Mouse (Mus musculus): Measurements from ENCODE around the gene Gm49388.
A peak's percentile ranks its signal among the peaks of the same experiment; 100 is the strongest.
"Not testable (repeated sequence)": the region's sequence is repeated elsewhere in the genome, so short reads cannot be mapped to it uniquely, and the experiment has no call there.

Gm49388 gene

GRCm38 (mm10) chr7:127802313-127802712, 16.9 kb downstream of the Gm49388 start:
- DNase-seq (ENCODE audit: low spot score in 2 of 2), result no peak

GRCm38 (mm10) chr7:127808821-127809220, 23.4 kb downstream of the Gm49388 start:
- DNase-seq (ENCODE audit: low spot score in 2 of 2), result no peak

- DNase-seq (ENCODE audit: low spot score in 2 of 2), result no peak
Observed at GRCm38 (mm10) chr7:127809846-127810245, 24.4 kb downstream of the Gm49388 start.

- no peak for DNase-seq (ENCODE audit: low spot score in 2 of 2)
Observed at GRCm38 (mm10) chr7:127810650-127811049, 25.2 kb downstream of the Gm49388 start.

GRCm38 (mm10) chr7:127811240-127811639, 25.8 kb downstream of the Gm49388 start:
- no peak for DNase-seq (ENCODE audit: low spot score in 2 of 2)

GRCm38 (mm10) chr7:127812292-127812691, 26.9 kb downstream of the Gm49388 start:
- no peak for DNase-seq (ENCODE audit: low spot score in 2 of 2)

- no peak for DNase-seq (ENCODE audit: low spot score in 2 of 2)
Observed at GRCm38 (mm10) chr7:127813821-127814220, 28.4 kb downstream of the Gm49388 start.

GRCm38 (mm10) chr7:127814241-127814921, 29.0 kb downstream of the Gm49388 start:
- DNase-seq (ENCODE audit: low spot score in 2 of 2), result peak in 1 of 2 experiments; percentile 56

GRCm38 (mm10) chr7:127815116-127815665, 29.8 kb downstream of the Gm49388 start:
- no peak for DNase-seq (ENCODE audit: low spot score in 2 of 2)

- no peak for DNase-seq (ENCODE audit: low spot score in 2 of 2)
Observed at GRCm38 (mm10) chr7:127815954-127816821, 30.8 kb downstream of the Gm49388 start.

GRCm38 (mm10) chr7:127817053-127817452, 31.6 kb downstream of the Gm49388 start:
- no peak for DNase-seq (ENCODE audit: low spot score in 2 of 2)

GRCm38 (mm10) chr7:127817776-127818175, 32.4 kb downstream of the Gm49388 start:
- DNase-seq (ENCODE audit: low spot score in 2 of 2), result no peak

- DNase-seq (ENCODE audit: low spot score in 2 of 2), result no peak
Observed at GRCm38 (mm10) chr7:127820836-127821509, 35.6 kb downstream of the Gm49388 start.

- no peak for DNase-seq (ENCODE audit: low spot score in 2 of 2)
Observed at GRCm38 (mm10) chr7:127822494-127822893, 37.1 kb downstream of the Gm49388 start.

GRCm38 (mm10) chr7:127823236-127824171, 38.1 kb downstream of the Gm49388 start:
- no peak for DNase-seq (ENCODE audit: low spot score in 2 of 2)

GRCm38 (mm10) chr7:127824176-127824871, 38.9 kb downstream of the Gm49388 start, which contains the start of the genes Stx4a and Stx1b:
Gene Stx4a (plus strand): TSS chr7:127824294.
Gene Stx1b (minus strand): TSS chr7:127824549.
- DNase-seq (ENCODE audit: low spot score in 2 of 2), result peak; percentile 56 to 74

- DNase-seq (ENCODE audit: low spot score in 2 of 2), result no peak
Observed at GRCm38 (mm10) chr7:127835550-127835949, 50.1 kb downstream of the Gm49388 start.

GRCm38 (mm10) chr7:127837473-127837872, 52.1 kb downstream of the Gm49388 start:
- no peak for DNase-seq (ENCODE audit: low spot score in 2 of 2)

- not testable (repeated sequence) for DNase-seq (ENCODE audit: low spot score in 2 of 2)
Observed at GRCm38 (mm10) chr7:127837878-127838277, 52.5 kb downstream of the Gm49388 start.

- DNase-seq (ENCODE audit: low spot score in 2 of 2), result not testable (repeated sequence)
Observed at GRCm38 (mm10) chr7:127840031-127840430, 54.6 kb downstream of the Gm49388 start.
